In the genomic region with DNA sequence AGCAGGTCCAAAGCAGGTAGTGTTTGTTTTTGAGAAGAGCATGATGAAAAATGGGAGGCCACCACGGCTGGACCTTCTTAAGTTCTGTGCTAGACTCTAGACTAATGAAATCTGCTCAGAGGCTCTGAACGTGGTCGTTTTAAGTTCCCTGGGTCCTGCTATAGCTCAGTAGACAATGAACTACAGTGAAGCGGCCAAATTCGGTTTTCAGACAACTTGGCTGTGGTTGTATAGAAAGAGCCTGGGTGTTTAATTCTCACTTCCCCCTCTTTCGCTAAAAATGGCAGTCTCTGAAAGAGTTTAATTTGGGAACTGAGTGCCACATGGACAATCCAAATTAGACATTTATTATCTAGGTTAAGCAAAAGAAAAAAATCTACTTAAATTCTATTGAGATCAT, we compare ENCODE assay signal across 22 mouse cellular contexts.
A peak's percentile ranks its signal among the peaks of the same experiment; 100 is the strongest.
DNase-seq lines count a peak whose midpoint lies in the region; ATAC-seq and TF ChIP-seq lines count a peak whose summit lies in the region.
"Had no signal": no experiment of that assay in that cellular context is flagged by ENCODE, and none has a peak within 500 bp of the region (broad histone marks: within the 10 kb centered on the region; RNA-seq: fewer than 3 reads in every experiment).

No protein-coding gene starts in this region.

- no peak overlapping the region for H3K27ac ChIP-seq in forebrain, embryonic 15.5 days (replicated peaks)
- H3K27ac ChIP-seq in forebrain, embryonic 12.5 days = no peak overlapping the region
- peak overlapping the region; percentile 83 for H3K27ac ChIP-seq in left cerebral cortex, adult 2 months
- H3K27ac ChIP-seq: gastrocnemius, adult 2 months; midbrain, embryonic 10.5 days; neural tube, embryonic 13.5 days; stomach, postnatal 0 days had no signal

- no peaks in the 10 kb centered on the region for H3K4me1 ChIP-seq in forebrain, embryonic 15.5 days
- no peaks in the 10 kb centered on the region for H3K4me1 ChIP-seq in forebrain, embryonic 12.5 days
- H3K4me1 ChIP-seq: midbrain, embryonic 10.5 days; neural tube, embryonic 13.5 days had no signal

- H3K4me3 ChIP-seq in forebrain, embryonic 15.5 days = no peak overlapping the region
- no peak overlapping the region for H3K4me3 ChIP-seq in forebrain, embryonic 12.5 days (replicated peaks)
- no peak overlapping the region for H3K4me3 ChIP-seq in left cerebral cortex, adult 2 months
- H3K4me3 ChIP-seq: erythroblast, embryonic 14.5 days; gastrocnemius, adult 2 months; midbrain, embryonic 10.5 days; neural tube, embryonic 13.5 days had no signal

- intact Hi-C loops in left cerebral cortex, adult 2 months (cut with DNase I) = loop anchor here (2.0 to 10.0 kb wide), 2 partner anchors 76 to 994 kb away; no protein-coding TSS in a partner anchor
- intact Hi-C loops in heart, postnatal 14 days (cut with DNase I) = no loop called here

- H3K36me3 ChIP-seq in forebrain, embryonic 15.5 days = no peaks in the 10 kb centered on the region
- H3K36me3 ChIP-seq in forebrain, embryonic 12.5 days (replicated peaks) = no peaks in the 10 kb centered on the region
- H3K36me3 ChIP-seq: midbrain, embryonic 10.5 days had no signal

- no peak overlapping the region for H3K4me2 ChIP-seq in forebrain, embryonic 15.5 days (replicated peaks)
- no peak overlapping the region for H3K4me2 ChIP-seq in forebrain, embryonic 12.5 days
- H3K4me2 ChIP-seq: neural tube, embryonic 13.5 days had no signal

- peak; percentile 69 for ATAC-seq in forebrain, embryonic 15.5 days (replicated peaks)
- ATAC-seq in forebrain, embryonic 12.5 days (ENCODE audit: low FRiP score) = no peak

- no peak for TF ChIP-seq CTCF in left cerebral cortex, adult 2 months (IDR thresholded peaks at IDR 0.05)

- H3K9ac ChIP-seq in forebrain, embryonic 15.5 days (replicated peaks) = no peak overlapping the region
- H3K9ac ChIP-seq in forebrain, embryonic 12.5 days = no peak overlapping the region
- H3K9ac ChIP-seq: neural tube, embryonic 13.5 days had no signal

- H3K9me3 ChIP-seq in forebrain, embryonic 15.5 days = no peaks in the 10 kb centered on the region
- H3K9me3 ChIP-seq in forebrain, embryonic 12.5 days = no peaks in the 10 kb centered on the region; the same call in 1 of the 2 replicates
- H3K9me3 ChIP-seq: midbrain, embryonic 10.5 days; neural tube, embryonic 13.5 days had no signal

- no peaks in the 10 kb centered on the region for H3K27me3 ChIP-seq in forebrain, embryonic 15.5 days
- H3K27me3 ChIP-seq in forebrain, embryonic 12.5 days = no peaks in the 10 kb centered on the region
- H3K27me3 ChIP-seq: neural tube, embryonic 13.5 days had no signal

- DNase-seq in right cerebral cortex, adult 18-20 months = peak; percentile 64
- no peak for DNase-seq in right cerebral cortex, postnatal 25 days
- DNase-seq in left cerebral cortex, adult 2 months (ENCODE audit: extremely low spot score in 1 of 2, low spot score in 2 of 2) = peak in 1 of 2 experiments; percentile 21
- no peak for DNase-seq in cerebellum, postnatal 36 days
- DNase-seq in heart, postnatal 14 days = no peak
- DNase-seq: adrenal gland, adult 2 months; cerebellum, adult 11-12 months; cerebellum, postnatal 25 days; gastrocnemius, adult 2 months; heart, adult 18-20 months; kidney, adult 9 months; kidney, postnatal 36 days; liver; lung, adult 18-20 months; lung, postnatal 36 days; thymus, postnatal 25 days had no signal

- WGBS in forebrain, embryonic 15.5 days = 54% methylated on average over 6 of the region's 6 CpGs
- WGBS in forebrain, embryonic 12.5 days = 90% methylated on average over 6 of the region's 6 CpGs
